Mouse (Mus musculus) cerebellum, adult 2 months (tissue): ENCODE measurements at regions not wholly inside any gene's neighbourhood (a gene's known extent, or its start where the extent isn't known, plus 50 kb on each side); places are given as distances from the start of the nearest gene placed in this dataset.

Experiments used
- DNase-seq, 2 experiments: peaks; one replicate each; pipeline ENCODE4 v3.0.0; 2021
- H3K27ac ChIP-seq: fragments of 200-500 bp; 2 replicates; pipeline ENCODE4 v1.5.1; 2012; ENCODE audit warnings: low read length, control low read depth, inconsistent platforms; ENCODE audit not compliant: insufficient read depth
- H3K27me3 ChIP-seq: fragments of 200-500 bp; 2 replicates; pipeline ENCODE4 v1.6.1; 2012; ENCODE audit warnings: inconsistent platforms, mild to moderate bottlenecking, low read length, moderate library complexity; ENCODE audit not compliant: control insufficient read depth, insufficient read depth
- H3K4me1 ChIP-seq: fragments of 200-500 bp; 2 replicates; pipeline ENCODE4 v1.6.1; 2011; ENCODE audit warnings: low read length; ENCODE audit not compliant: control insufficient read depth, insufficient read depth
- H3K4me3 ChIP-seq: fragments of 200-500 bp; replicated peaks from 2 replicates; pipeline ENCODE3; 2011; ENCODE audit warnings: mild to moderate bottlenecking, low read depth, low read length, control low read depth; ENCODE audit not compliant: insufficient read depth
- CTCF ChIP-seq: fragments of 200-500 bp; IDR thresholded peaks from 2 replicates; pipeline ENCODE4 v1.5.1; 2011; ENCODE audit warnings: low read depth, mild to moderate bottlenecking, control low read depth, low read length, moderate library complexity, borderline replicate concordance; ENCODE audit not compliant: insufficient read depth
- POLR2A ChIP-seq: fragments of 200-500 bp; IDR thresholded peaks from 2 replicates; pipeline ENCODE4 v1.6.1; 2011; ENCODE audit warnings: low read length, control low read depth, borderline replicate concordance; ENCODE audit not compliant: insufficient read depth
- WGBS: fragments of 180-500 bp; shearing (Covaris S2); methylation state at CpG from one replicate; pipeline ENCODE4 v1.1.7; 2018; 5-methylcytosine and 5-hydroxymethylcytosine counted together

- Histone ChIP-seq H3K27me3 (no peaks in the 10 kb centered on the region), H3K4me1 (no peaks in the 10 kb centered on the region), H3K27ac (no peak overlapping the region), H3K4me3 (no peak overlapping the region)
- DNase-seq = no peak
- no peak for TF ChIP-seq POLR2A
- TF ChIP-seq CTCF = no peak
- WGBS = 79% methylated on average over 12 of the region's 12 CpGs
These were observed 101.1 kb upstream of the Cxadr start for GRCm38 (mm10) chr16:78200044-78200830.

GRCm38 (mm10) chr16:78199252-78199651, 102.0 kb upstream of the Cxadr start:
- no peak overlapping the region for H3K27ac ChIP-seq
- WGBS = 81% methylated on average over 10 of the region's 10 CpGs

GRCm38 (mm10) chr16:78198642-78199121, 102.6 kb upstream of the Cxadr start:
- no peak overlapping the region for H3K4me3 ChIP-seq
- WGBS = 7% methylated on average over 16 of the region's 16 CpGs

More at GRCm38 (mm10) chr16:78199252-78199651, 102.0 kb upstream of the Cxadr start:
- no peak for DNase-seq
- Histone ChIP-seq H3K4me1 (no peaks in the 10 kb centered on the region), H3K27me3 (no peaks in the 10 kb centered on the region), H3K4me3 (no peak overlapping the region)
- TF ChIP-seq CTCF (no peak), POLR2A (no peak)

GRCm38 (mm10) chr16:78197252-78197896, 103.9 kb upstream of the Cxadr start:
- no peak overlapping the region for H3K4me3 ChIP-seq
- DNase-seq = peak; percentile 60 to 69

More at GRCm38 (mm10) chr16:78198642-78199121, 102.6 kb upstream of the Cxadr start:
- DNase-seq = peak; percentile 34 to 62
- Histone ChIP-seq H3K27me3 (no peaks in the 10 kb centered on the region), H3K4me1 (no peaks in the 10 kb centered on the region), H3K27ac (no peak overlapping the region)
- peak; percentile 82 for TF ChIP-seq CTCF
- TF ChIP-seq POLR2A = no peak

GRCm38 (mm10) chr16:78170627-78171605, 130.4 kb upstream of the Cxadr start:
- no peak for DNase-seq
- H3K4me3 ChIP-seq = no peak overlapping the region
- TF ChIP-seq POLR2A = no peak
- no peak for TF ChIP-seq CTCF
- no peaks in the 10 kb centered on the region for H3K27me3 ChIP-seq
- H3K27ac ChIP-seq = no peak overlapping the region
- WGBS = 62% methylated on average over 9 of the region's 9 CpGs
- H3K4me1 ChIP-seq = no peaks in the 10 kb centered on the region

More at GRCm38 (mm10) chr16:78197252-78197896, 103.9 kb upstream of the Cxadr start:
- WGBS = 14% methylated on average over 10 of the region's 10 CpGs
- H3K27me3 ChIP-seq = no peaks in the 10 kb centered on the region
- H3K4me1 ChIP-seq = no peaks in the 10 kb centered on the region
- H3K27ac ChIP-seq = no peak overlapping the region
- TF ChIP-seq POLR2A = no peak
- TF ChIP-seq CTCF = peak; percentile 55; the same call in 1 of the 2 replicates

GRCm38 (mm10) chr16:78156876-78157232, 144.4 kb upstream of the Cxadr start:
- Histone ChIP-seq H3K4me3 (no peak overlapping the region), H3K4me1 (no peaks in the 10 kb centered on the region), H3K27ac (no peak overlapping the region), H3K27me3 (no peaks in the 10 kb centered on the region)
- TF ChIP-seq POLR2A = no peak
- TF ChIP-seq CTCF = no peak
- WGBS = 67% methylated on average over 3 of the region's 3 CpGs
- DNase-seq = no peak
